Mouse (Mus musculus) limb, embryonic 10.5 days (tissue): Measurements from ENCODE around the gene Selenof. TPM values are rescaled to one million over a fixed set of nuclear protein-coding genes. Genes with fewer than 3 reads are reported as not detected.
A peak's percentile ranks its signal among the peaks of the same experiment; 100 is the strongest.

Source experiments
- DNase-seq: peaks from one replicate; pipeline ENCODE4 v3.0.0-alpha.2; 2017; ENCODE audit warnings: low spot score
- H3K27ac ChIP-seq: fragments of 300-500 bp; sonication (generic); 2 replicates; pipeline ENCODE4 v1.5.1; 2016; ENCODE audit warnings: mild to moderate bottlenecking
- H3K27me3 ChIP-seq: fragments of 300-500 bp; sonication (generic); 2 replicates; pipeline ENCODE4 v1.6.1; 2016; ENCODE audit warnings: low read depth, mild to moderate bottlenecking; ENCODE audit not compliant: poor library complexity, severe bottlenecking
- H3K36me3 ChIP-seq: fragments of 300-500 bp; sonication (generic); 2 replicates; pipeline ENCODE4 v1.6.1; 2016; ENCODE audit warnings: mild to moderate bottlenecking, moderate library complexity
- H3K4me1 ChIP-seq: fragments of 300-500 bp; sonication (generic); 2 replicates; pipeline ENCODE4 v1.6.1; 2016
- H3K4me3 ChIP-seq: fragments of 300-500 bp; sonication (generic); 2 replicates; pipeline ENCODE4 v1.5.1; 2016; ENCODE audit warnings: mild to moderate bottlenecking, moderate library complexity
- H3K9me3 ChIP-seq: fragments of 300-500 bp; sonication (generic); replicated peaks from 2 replicates; pipeline ENCODE4 v1.6.1; 2016; ENCODE audit warnings: mild to moderate bottlenecking
- WGBS: fragments of 180-500 bp; shearing (Covaris S2); methylation state at CpG from one replicate; pipeline ENCODE4 v1.1.7; 2016; 5-methylcytosine and 5-hydroxymethylcytosine counted together
- polyA plus RNA-seq: library from polyadenylated mRNA; unstranded; fragments of >200 nt; fragmentation: Nextera tagmentation; extraction: Ambion mirVana; gene quantifications from 2 replicates; pipeline ENCODE4 v1.2.1, GENCODE M21; 2016

Selenof gene
- polyA plus RNA-seq, 1 experiment from 2014 or later: 480 TPM

DNA sequence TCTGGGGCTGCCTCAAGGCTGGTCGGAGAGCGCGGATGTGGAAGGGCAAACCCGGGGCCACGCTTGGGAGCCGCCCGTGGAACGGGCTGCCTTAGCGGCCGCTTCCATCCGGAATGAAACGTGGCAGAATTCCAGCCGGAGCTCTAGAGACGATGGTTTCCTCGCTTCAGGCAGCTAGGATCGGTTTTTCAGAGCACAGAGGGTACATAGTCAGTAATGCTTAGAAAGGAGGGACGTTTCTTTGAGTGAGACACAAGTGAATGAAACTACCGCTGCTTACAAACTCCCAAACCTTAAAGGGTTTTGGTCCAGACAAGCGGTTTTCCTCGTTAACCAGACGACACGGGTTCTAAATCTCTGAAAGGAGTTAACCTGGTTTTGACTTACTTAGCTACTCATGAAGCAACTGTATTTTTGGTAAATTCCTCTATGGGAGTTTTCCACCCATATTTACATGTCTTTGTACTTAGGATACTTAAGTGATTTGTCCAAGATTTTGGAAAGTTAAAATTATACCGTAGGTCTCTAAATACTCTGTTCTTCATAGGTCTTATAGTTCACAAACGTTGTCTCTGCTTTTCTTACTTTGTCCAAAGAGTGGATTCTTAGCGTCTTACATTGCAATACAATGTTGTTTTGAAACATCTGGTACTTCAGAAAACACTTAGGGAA lies 848 bp downstream of the Selenof start:
- Histone ChIP-seq H3K36me3 (peaks cover 37% of the 10 kb centered on the region), H3K27ac (peak overlapping the region; percentile 97), H3K9me3 (no peaks in the 10 kb centered on the region), H3K4me3 (peak overlapping the region; percentile 79), H3K27me3 (no peaks in the 10 kb centered on the region), H3K4me1 (peaks cover 27% of the 10 kb centered on the region)
- DNase-seq: no peak
- under 1% methylated on average over 25 of the region's 25 CpGs for WGBS

DNA sequence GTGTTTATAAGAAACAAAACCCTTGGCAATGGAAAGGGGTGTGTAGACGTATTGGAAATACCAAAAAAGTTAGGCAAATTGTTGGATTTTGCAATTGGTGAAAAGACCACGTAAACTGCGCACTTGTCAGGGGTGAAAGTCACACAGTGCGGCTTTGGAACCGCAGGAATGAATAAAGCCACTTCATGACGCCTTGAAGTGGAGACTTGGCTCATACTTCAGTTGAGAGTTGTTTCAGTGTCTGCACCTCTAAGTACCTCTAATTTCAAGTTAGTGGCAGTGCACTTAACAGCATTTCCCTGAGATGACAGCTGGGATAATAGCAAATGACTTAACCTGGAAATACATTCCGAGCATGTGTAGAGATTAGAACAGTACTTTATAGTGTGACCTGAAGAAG lies 4.2 kb downstream of the Selenof start:
- Histone ChIP-seq H3K27ac (no peak overlapping the region), H3K4me3 (no peak overlapping the region), H3K9me3 (no peaks in the 10 kb centered on the region), H3K4me1 (peaks cover 11% of the 10 kb centered on the region), H3K27me3 (no peaks in the 10 kb centered on the region), H3K36me3 (peaks cover 61% of the 10 kb centered on the region)
- 92% methylated on average over 7 of the region's 7 CpGs for WGBS
- no peak for DNase-seq

DNA sequence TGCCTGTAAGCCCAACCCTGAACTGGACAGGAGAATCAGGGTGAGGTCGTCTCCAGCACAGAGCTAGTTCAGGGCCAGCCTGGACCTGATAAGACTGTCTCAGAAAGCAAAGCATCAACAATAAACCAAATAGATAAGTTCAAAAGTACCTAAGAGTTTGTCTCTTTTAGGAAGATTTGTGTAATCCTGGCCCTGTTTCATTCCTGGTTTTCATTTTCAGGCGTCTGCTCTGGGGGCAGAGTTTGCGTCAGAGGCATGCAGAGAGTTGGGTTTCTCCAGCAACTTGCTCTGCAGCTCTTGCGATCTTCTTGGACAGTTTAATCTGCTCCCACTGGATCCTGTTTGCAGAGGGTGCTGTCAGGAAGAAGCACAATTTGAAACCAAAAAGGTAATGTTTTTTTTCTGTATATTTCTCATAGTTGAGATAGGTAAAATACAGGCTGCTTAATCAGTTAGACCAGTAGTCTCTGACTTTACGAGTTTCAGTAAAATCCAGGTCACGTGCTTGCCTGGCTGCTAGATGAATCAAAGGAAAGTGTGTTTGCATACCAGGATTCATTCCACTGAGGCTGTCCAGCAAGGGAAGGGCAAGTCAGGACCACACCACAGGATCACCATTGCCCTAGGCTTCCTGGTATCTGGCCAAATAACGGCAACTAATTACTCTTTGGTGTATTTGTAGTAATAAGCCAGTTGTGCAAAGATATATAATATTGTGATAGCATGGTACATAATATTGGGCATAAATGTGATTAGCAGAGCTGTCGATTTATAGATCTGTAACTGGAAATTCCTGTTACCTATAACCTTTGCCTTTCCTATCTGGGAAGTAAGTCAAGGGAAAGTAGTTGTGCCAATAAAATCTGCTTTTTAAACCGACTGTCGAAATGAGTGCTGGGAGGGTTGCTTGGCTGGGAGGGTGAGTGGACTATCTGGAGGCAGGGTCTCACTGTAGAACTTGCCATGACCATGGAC lies 7.5 kb downstream of the Selenof start:
- Histone ChIP-seq H3K27me3 (no peaks in the 10 kb centered on the region), H3K9me3 (no peaks in the 10 kb centered on the region), H3K36me3 (peaks cover 86% of the 10 kb centered on the region), H3K4me1 (no peaks in the 10 kb centered on the region), H3K4me3 (no peak overlapping the region), H3K27ac (no peak overlapping the region)
- no peak for DNase-seq
- WGBS: 83% methylated on average over 10 of the region's 10 CpGs

DNA sequence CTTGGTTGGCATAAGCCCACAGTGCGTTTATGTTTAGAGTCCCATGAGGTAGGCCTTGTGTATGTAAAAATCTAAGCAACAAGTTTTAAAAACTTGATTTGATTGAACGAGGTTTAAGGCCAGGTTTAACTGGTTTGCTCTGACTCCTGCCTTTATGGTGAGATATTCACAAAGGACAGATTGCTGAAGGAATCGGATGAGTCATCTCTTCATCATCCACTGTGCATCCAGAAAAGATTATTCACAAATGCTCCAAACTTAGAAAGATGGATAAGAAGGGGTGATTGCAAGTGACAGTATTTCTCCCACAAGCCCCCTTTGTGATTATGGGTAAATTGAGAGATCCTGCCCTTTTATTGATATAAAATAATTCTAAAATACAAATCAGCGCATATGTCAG lies 8.8 kb downstream of the Selenof start:
- WGBS: 94% methylated on average over 4 of the region's 4 CpGs
- H3K36me3 ChIP-seq: peaks cover 83% of the 10 kb centered on the region
- H3K4me3 ChIP-seq: no peak overlapping the region
- no peak for DNase-seq
- H3K4me1 ChIP-seq: no peaks in the 10 kb centered on the region
- no peaks in the 10 kb centered on the region for H3K27me3 ChIP-seq
- no peak overlapping the region for H3K27ac ChIP-seq
- no peaks in the 10 kb centered on the region for H3K9me3 ChIP-seq

DNA sequence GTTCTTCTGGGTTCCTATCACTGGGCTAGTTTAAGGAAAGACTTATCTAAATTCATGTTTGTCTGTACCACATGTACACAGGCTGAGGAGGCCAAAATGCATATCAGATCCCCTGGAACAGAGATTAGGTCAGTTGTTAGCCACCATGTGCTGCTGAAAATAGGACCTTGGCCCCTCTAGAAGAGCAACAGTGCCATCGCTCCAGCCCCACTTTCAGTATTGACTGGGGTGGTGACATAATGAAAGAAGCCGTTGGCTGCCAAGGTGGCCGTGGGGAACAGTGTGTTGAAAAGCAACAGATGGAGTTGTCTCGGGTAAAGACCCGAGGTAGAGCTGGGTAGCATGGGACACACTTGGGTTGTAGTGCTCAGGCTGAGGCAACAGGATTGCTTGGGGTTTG lies 9.7 kb downstream of the Selenof start:
- peaks cover 83% of the 10 kb centered on the region for H3K36me3 ChIP-seq
- H3K9me3 ChIP-seq: no peaks in the 10 kb centered on the region
- H3K4me3 ChIP-seq: no peak overlapping the region
- H3K27me3 ChIP-seq: no peaks in the 10 kb centered on the region
- 91% methylated on average over 5 of the region's 5 CpGs for WGBS
- no peak overlapping the region for H3K27ac ChIP-seq
- DNase-seq: no peak
- H3K4me1 ChIP-seq: no peaks in the 10 kb centered on the region

DNA sequence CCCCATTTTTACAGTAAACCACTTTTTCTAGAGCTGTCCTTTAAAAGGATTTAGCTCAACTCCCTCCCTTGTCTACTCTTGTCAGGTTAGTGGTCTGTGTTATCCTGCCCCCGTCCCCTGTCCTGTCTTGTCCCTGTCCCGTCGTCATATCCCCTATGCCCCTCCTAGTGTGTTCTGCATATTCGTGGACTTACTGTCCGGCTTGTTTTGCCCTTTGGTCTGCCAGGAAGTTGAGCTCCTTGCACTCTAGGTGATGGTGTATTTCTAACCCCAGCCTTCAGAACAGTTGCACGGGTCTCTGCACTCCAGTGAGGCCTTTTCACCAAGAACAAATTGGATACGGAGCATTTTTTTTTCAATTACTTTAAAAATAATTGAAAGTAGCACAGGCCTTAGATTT lies 10.2 kb downstream of the Selenof start:
- 94% methylated on average over 7 of the region's 7 CpGs for WGBS
- no peak for DNase-seq
- Histone ChIP-seq H3K27ac (no peak overlapping the region), H3K4me3 (no peak overlapping the region), H3K36me3 (peaks cover 84% of the 10 kb centered on the region), H3K27me3 (no peaks in the 10 kb centered on the region), H3K4me1 (no peaks in the 10 kb centered on the region), H3K9me3 (no peaks in the 10 kb centered on the region)

DNA sequence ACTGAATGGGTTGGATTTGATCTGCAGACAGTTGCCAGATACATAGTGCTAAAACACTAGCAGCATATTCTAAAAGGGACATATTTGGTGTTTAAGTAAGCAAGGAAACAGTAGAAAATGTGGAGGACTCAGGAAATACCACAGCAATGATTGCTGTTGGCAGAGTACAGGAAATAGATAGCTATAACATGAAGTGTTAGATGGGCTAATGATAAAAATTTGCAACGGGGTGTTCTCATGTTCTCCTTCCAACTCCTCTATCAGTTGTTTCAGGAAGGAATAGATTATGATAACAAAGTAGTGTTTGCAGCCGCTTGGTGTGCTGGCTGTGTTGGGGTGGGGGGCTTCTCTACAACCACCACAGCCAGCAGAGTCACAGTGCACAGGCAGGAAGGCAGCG lies 11.7 kb downstream of the Selenof start:
- H3K4me1 ChIP-seq: no peaks in the 10 kb centered on the region
- no peak overlapping the region for H3K4me3 ChIP-seq
- no peaks in the 10 kb centered on the region for H3K9me3 ChIP-seq
- DNase-seq: no peak
- no peak overlapping the region for H3K27ac ChIP-seq
- WGBS: 91% methylated on average over 3 of the region's 3 CpGs
- peaks cover 89% of the 10 kb centered on the region for H3K36me3 ChIP-seq
- H3K27me3 ChIP-seq: no peaks in the 10 kb centered on the region

DNA sequence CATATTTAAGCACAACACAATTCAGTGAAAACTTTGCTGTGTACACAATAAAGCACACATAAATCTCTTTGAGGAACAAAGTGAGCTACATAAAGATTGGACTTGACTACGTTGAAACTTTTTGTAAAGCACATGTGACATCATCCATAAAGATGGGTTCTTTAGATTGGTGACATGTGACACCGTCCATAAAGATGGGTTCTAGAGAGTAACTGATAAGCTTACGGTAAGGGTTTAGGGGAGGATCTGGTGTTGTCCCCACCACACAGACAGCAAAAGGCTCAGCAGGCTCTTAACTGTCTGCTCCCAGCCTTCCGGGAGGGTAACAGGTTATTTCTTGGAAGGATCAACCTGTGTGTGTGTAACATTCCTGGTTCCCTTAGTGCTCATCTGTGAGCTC lies 12.2 kb downstream of the Selenof start:
- H3K9me3 ChIP-seq: no peaks in the 10 kb centered on the region
- no peak for DNase-seq
- WGBS: 91% methylated on average over 4 of the region's 4 CpGs
- no peak overlapping the region for H3K27ac ChIP-seq
- H3K36me3 ChIP-seq: peaks cover 94% of the 10 kb centered on the region
- no peak overlapping the region for H3K4me3 ChIP-seq
- H3K27me3 ChIP-seq: no peaks in the 10 kb centered on the region
- H3K4me1 ChIP-seq: no peaks in the 10 kb centered on the region

DNA sequence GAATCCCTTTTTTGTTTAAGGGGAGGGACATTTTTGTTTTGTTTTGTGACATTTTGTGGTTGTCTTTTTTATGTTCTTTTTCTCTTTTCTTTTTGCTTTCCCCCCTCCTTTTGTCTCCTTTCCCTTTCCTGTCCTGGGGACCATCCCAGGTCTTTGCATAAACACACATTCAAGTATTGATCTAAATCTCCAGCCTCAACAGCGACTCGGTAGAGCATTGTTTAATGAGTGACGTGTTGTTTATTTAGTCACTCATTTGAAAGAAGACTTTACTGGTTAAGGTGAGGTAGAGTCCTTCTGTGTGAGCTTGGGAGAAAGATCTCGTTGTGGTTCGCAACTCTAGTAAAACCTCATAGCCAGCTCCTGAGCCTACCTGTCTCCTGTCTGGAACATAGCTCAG lies 13.7 kb downstream of the Selenof start:
- Histone ChIP-seq H3K4me3 (no peak overlapping the region), H3K4me1 (no peaks in the 10 kb centered on the region), H3K36me3 (peaks cover 94% of the 10 kb centered on the region), H3K9me3 (no peaks in the 10 kb centered on the region), H3K27ac (no peak overlapping the region), H3K27me3 (no peaks in the 10 kb centered on the region)
- no peak for DNase-seq
- 74% methylated on average over 5 of the region's 5 CpGs for WGBS

DNA sequence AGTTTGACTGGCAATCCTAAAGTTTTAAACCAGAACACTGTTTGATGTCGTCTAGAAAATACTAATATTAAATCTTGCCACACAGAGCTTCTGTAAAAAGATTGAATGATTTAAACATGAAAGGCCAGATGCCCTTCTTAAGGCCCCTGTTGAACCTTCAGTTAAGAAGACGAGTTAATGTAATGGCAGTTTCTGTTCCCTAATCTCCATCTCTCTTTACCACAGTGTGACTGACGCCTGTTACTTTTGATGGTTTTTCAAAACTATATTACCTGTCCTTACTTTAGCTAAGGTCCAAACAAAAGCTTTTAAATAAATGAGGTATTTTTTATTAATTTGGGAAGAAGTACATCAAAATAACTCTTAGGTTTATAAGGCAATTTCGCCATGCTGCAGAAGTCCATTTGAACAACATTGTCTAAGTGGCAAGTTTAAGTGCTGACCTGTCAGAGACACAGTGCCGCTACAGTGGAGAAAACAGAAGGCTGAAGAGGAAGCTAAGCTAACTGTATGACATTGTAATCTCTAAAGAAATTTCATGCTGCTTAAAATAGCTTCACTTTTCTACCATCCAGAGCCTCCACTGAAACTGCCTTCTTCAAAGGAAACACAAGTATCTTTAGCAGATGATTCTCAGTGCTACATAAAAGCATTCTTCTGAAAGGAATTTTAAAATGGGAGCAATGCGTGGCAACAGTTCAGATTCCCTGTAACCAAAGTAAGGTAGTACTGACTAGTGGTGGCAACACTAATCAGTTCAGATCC lies 14.9 kb downstream of the Selenof start:
- DNase-seq: no peak
- H3K4me3 ChIP-seq: no peak overlapping the region
- 92% methylated on average over 6 of the region's 6 CpGs for WGBS
- H3K27me3 ChIP-seq: no peaks in the 10 kb centered on the region
- H3K27ac ChIP-seq: no peak overlapping the region
- peaks cover 94% of the 10 kb centered on the region for H3K36me3 ChIP-seq
- H3K4me1 ChIP-seq: no peaks in the 10 kb centered on the region
- no peaks in the 10 kb centered on the region for H3K9me3 ChIP-seq

DNA sequence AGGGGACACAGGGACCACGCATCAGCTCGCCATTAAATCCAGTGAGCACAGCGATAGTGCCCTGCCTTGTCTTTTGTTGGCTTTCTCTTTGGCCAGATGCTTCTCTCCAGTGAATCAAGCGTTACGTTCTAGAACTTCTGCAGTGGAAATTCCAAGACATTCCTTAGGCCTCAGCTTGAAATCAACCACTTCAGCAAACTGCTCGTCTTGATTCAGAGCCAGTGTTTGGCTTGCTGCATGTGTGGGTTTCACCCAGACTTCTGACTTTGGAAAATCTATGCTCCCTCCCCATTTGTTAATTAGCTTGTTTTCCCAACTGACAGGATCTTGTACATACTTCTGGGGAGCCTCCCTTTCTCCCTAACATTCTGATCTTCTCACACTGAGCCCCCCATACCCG lies 16.6 kb downstream of the Selenof start:
- H3K4me1 ChIP-seq: no peaks in the 10 kb centered on the region
- no peaks in the 10 kb centered on the region for H3K9me3 ChIP-seq
- no peak overlapping the region for H3K27ac ChIP-seq
- no peak overlapping the region for H3K4me3 ChIP-seq
- peaks cover 95% of the 10 kb centered on the region for H3K36me3 ChIP-seq
- 93% methylated on average over 7 of the region's 7 CpGs for WGBS
- no peaks in the 10 kb centered on the region for H3K27me3 ChIP-seq
- no peak for DNase-seq

DNA sequence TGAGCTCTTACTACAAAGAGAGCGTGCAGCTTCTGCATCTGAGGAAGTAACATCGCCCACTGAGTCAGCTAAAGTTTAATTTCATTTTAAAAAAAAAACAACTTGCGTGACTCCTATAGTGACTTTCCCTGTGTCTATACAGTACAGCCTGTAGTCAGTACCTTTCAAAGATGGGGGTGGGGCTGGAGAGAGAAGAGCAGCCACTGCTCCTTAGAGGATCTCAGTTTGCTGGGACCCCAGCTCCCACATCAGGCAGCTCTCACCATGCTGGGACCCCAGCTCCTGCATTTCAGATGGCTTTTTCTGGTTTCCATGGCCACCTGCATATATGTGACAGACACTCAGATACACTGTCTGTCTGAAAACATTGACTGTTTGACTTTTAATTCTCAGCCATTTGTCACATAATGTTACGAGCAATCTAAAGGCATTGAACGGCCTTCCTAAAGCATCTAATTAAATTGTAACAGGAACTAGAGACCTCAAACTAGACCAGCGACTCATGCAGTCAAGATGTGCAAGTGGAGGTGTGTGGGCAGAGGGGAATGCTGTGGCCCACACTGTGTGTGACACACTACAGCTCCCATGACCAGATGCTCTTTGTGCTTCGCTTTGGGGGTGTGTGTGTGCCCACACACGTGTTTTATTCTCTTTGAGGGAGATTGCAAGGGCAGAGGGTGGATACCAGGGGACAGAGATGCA lies 19.2 kb downstream of the Selenof start:
- no peaks in the 10 kb centered on the region for H3K27me3 ChIP-seq
- WGBS: 95% methylated on average over 8 of the region's 8 CpGs
- DNase-seq: no peak
- peaks cover 90% of the 10 kb centered on the region for H3K36me3 ChIP-seq
- H3K27ac ChIP-seq: no peak overlapping the region
- H3K4me3 ChIP-seq: no peak overlapping the region
- H3K4me1 ChIP-seq: no peaks in the 10 kb centered on the region
- H3K9me3 ChIP-seq: no peaks in the 10 kb centered on the region
